Mouse (Mus musculus) kidney, adult 2 months (tissue): Measurements from ENCODE around the gene Thrap3.
"Not testable (repeated sequence)": the region's sequence is repeated elsewhere in the genome, so short reads cannot be mapped to it uniquely, and the experiment has no call there.

Source experiments
- CTCF ChIP-seq: fragments of 200-500 bp; conservative IDR thresholded peaks from 2 replicates; pipeline ENCODE4 v1.5.1; 2011; ENCODE audit warnings: low read depth, mild to moderate bottlenecking, control low read depth, low read length, moderate library complexity, mixed read lengths; ENCODE audit not compliant: insufficient read depth, insufficient read length
- POLR2A ChIP-seq: fragments of 200-500 bp; IDR thresholded peaks from one replicate; pipeline ENCODE4 v1.6.1; 2011; ENCODE audit warnings: low read depth, low read length, control low read depth

GRCm38 (mm10) chr4:126165092-126165491, 37.5 kb downstream of the Thrap3 start:
- not testable (repeated sequence) for TF ChIP-seq POLR2A, CTCF
